Mouse (Mus musculus) lung, adult 2 months (tissue): ENCODE results near the gene Luzp1.

Experiments used
- CTCF ChIP-seq: fragments of 200-500 bp; IDR thresholded peaks from 2 replicates; pipeline ENCODE4 v1.5.1; 2011; ENCODE audit warnings: mild to moderate bottlenecking, low read length, control low read depth; ENCODE audit not compliant: insufficient read depth
- POLR2A ChIP-seq: fragments of 200-500 bp; IDR thresholded peaks from 2 replicates; pipeline ENCODE4 v1.6.1; 2011; ENCODE audit warnings: low read depth, mild to moderate bottlenecking, control low read depth, low read length, borderline replicate concordance; ENCODE audit errors: extremely low read depth

DNA sequence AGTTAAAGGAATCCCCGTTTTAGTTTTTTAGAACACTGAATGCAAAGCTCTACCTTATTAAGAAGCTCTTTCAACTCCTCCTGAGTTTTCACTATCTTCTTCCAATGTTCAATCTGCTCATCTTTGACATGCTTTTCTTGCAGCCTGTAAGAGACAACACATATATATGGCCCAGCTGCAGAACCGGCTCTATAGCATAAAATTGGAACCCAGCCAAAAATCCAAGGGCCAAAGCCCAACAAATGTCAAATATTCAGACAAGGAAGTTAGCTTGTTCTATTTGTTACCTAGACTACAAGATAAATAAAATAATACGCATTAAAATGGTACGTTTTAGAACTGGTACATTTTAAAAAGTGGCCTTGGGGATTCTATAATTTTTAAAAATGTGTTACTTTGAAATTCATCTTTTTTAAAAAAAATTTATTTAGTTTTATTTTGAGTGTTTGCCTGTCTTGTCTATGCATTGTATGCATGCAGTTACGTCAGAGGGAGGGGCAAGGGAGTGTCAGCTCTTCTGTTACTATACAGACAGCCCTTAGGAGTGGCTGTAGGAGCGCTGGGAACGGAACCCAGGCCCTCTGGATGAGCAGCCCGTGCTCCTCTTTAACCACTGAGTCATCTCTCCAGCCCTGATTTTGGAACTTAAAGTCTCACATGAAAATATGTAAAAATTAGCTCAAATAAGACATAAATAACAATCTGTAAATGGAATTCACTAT is 90.9 kb downstream of the Luzp1 start:
- TF ChIP-seq CTCF (no peak), POLR2A (no peak)
